Mouse (Mus musculus) neural tube, embryonic 13.5 days (tissue): ENCODE results near the gene Cdh23. TPM values are rescaled to one million over a fixed set of nuclear protein-coding genes. Genes with fewer than 3 reads are reported as not detected.

ENCODE experiments used
- ATAC-seq: fragments of 200-750 bp; cut with Nextera tagmentation; 2 replicates; pipeline ENCODE4 v1.8.0; 2017; ENCODE audit warnings: low read depth, mild to moderate bottlenecking, moderate TSS enrichment, moderate library complexity
- H3K27ac ChIP-seq: fragments of 300-500 bp; sonication (generic); replicated peaks from 2 replicates; pipeline ENCODE4 v1.5.1; 2015; ENCODE audit warnings: moderate library complexity, mild to moderate bottlenecking, inconsistent platforms
- H3K27me3 ChIP-seq: fragments of 300-500 bp; sonication (generic); 2 replicates; pipeline ENCODE4 v1.6.1; 2015; ENCODE audit warnings: mild to moderate bottlenecking, inconsistent platforms
- H3K36me3 ChIP-seq: fragments of 300-500 bp; sonication (generic); 2 replicates; pipeline ENCODE4 v1.6.1; 2015; ENCODE audit warnings: mild to moderate bottlenecking, inconsistent platforms
- H3K4me1 ChIP-seq: fragments of 300-500 bp; sonication (generic); replicated peaks from 2 replicates; pipeline ENCODE4 v1.6.1; 2015; ENCODE audit warnings: inconsistent platforms
- H3K4me2 ChIP-seq: fragments of 300-500 bp; sonication (generic); 2 replicates; pipeline ENCODE4 v1.6.1; 2015; ENCODE audit warnings: inconsistent platforms, mild to moderate bottlenecking, moderate library complexity
- H3K4me3 ChIP-seq: fragments of 300-500 bp; sonication (generic); 2 replicates; pipeline ENCODE4 v1.5.1; 2015; ENCODE audit warnings: mild to moderate bottlenecking, inconsistent platforms
- H3K9ac ChIP-seq: fragments of 300-500 bp; sonication (generic); 2 replicates; pipeline ENCODE4 v1.6.1; 2015; ENCODE audit warnings: moderate library complexity, mild to moderate bottlenecking, inconsistent platforms
- H3K9me3 ChIP-seq: fragments of 300-500 bp; sonication (generic); 2 replicates; pipeline ENCODE4 v1.6.1; 2016; ENCODE audit warnings: inconsistent platforms
- WGBS: fragments of 180-500 bp; shearing (Covaris S2); methylation state at CpG from one replicate; pipeline ENCODE4 v1.1.7; 2015; 5-methylcytosine and 5-hydroxymethylcytosine counted together
- polyA plus RNA-seq: library from polyadenylated mRNA; unstranded; fragments of >200 nt; fragmentation: Nextera tagmentation; extraction: Ambion mirVana; gene quantifications from 2 replicates; pipeline ENCODE4 v1.2.1, GENCODE M21; 2015

The Cdh23 gene
- polyA plus RNA-seq, 1 experiment from 2014 or later, result 1.4 TPM

GRCm38 (mm10) chr10:60279941-60280301 is 416.4 kb downstream of the Cdh23 start:
- H3K9me3 ChIP-seq, result no peaks in the 10 kb centered on the region
- 78% methylated on average over 9 of the region's 9 CpGs for WGBS
- H3K36me3 ChIP-seq, result peaks cover 3% of the 10 kb centered on the region; the same call in 1 of the 2 replicates
- no peak overlapping the region; the same call in 1 of the 2 replicates for H3K27ac ChIP-seq
- peak overlapping the region; percentile 84 for H3K4me3 ChIP-seq
- peaks cover 73% of the 10 kb centered on the region for H3K4me1 ChIP-seq
- peak overlapping the region; percentile 84 for H3K4me2 ChIP-seq
- no peak for ATAC-seq
- H3K27me3 ChIP-seq, result no peaks in the 10 kb centered on the region
- peak overlapping the region; percentile 93; the same call in 1 of the 2 replicates for H3K9ac ChIP-seq

- Histone ChIP-seq H3K9me3 (no peaks in the 10 kb centered on the region), H3K27ac (no peak overlapping the region), H3K4me1 (peaks cover 68% of the 10 kb centered on the region), H3K4me2 (peak overlapping the region; percentile 84), H3K36me3 (peaks cover 3% of the 10 kb centered on the region; the same call in 1 of the 2 replicates), H3K9ac (peak overlapping the region; percentile 93), H3K4me3 (peak overlapping the region; percentile 84), H3K27me3 (no peaks in the 10 kb centered on the region)
- ATAC-seq, result no peak
- WGBS, result 49% methylated on average over 8 of the region's 8 CpGs
These were observed 416.9 kb downstream of the Cdh23 start for GRCm38 (mm10) chr10:60279290-60279940.

- H3K4me2 ChIP-seq, result peak overlapping the region; percentile 84
- H3K9me3 ChIP-seq, result no peaks in the 10 kb centered on the region
- H3K4me1 ChIP-seq, result peaks cover 62% of the 10 kb centered on the region
- peaks cover 3% of the 10 kb centered on the region; the same call in 1 of the 2 replicates for H3K36me3 ChIP-seq
- no peak for ATAC-seq
- H3K4me3 ChIP-seq, result peak overlapping the region; percentile 84
- WGBS, result 80% methylated on average over 3 of the region's 3 CpGs
- H3K27ac ChIP-seq, result no peak overlapping the region
- peak overlapping the region; percentile 93 for H3K9ac ChIP-seq
- no peaks in the 10 kb centered on the region for H3K27me3 ChIP-seq
These were observed 417.5 kb downstream of the Cdh23 start for GRCm38 (mm10) chr10:60278786-60279185.

- Histone ChIP-seq H3K27me3 (no peaks in the 10 kb centered on the region), H3K4me2 (peak overlapping the region; percentile 84), H3K36me3 (peaks cover 3% of the 10 kb centered on the region; the same call in 1 of the 2 replicates), H3K4me1 (peaks cover 54% of the 10 kb centered on the region), H3K4me3 (peak overlapping the region; percentile 84), H3K27ac (peak overlapping the region; percentile 96), H3K9me3 (no peaks in the 10 kb centered on the region), H3K9ac (peak overlapping the region; percentile 93)
- WGBS, result 9% methylated on average over 13 of the region's 13 CpGs
- no peak; the same call in 1 of the 2 replicates for ATAC-seq
These were observed 418.3 kb downstream of the Cdh23 start for GRCm38 (mm10) chr10:60278006-60278399.

GRCm38 (mm10) chr10:60277207-60278005 is 418.9 kb downstream of the Cdh23 start, which contains the start of gene Psap:
Psap (plus strand) TSS chr10:60277627.
- Histone ChIP-seq H3K27me3 (no peaks in the 10 kb centered on the region), H3K4me2 (peak within 1 kb of the TSS; percentile 84), H3K36me3 (peaks cover 3% of the 10 kb centered on the region; the same call in 1 of the 2 replicates), H3K4me3 (peak within 1 kb of the TSS; percentile 84), H3K9me3 (no peaks in the 10 kb centered on the region), H3K4me1 (peaks cover 50% of the 10 kb centered on the region), H3K27ac (peak within 1 kb of the TSS; percentile 96), H3K9ac (peak within 1 kb of the TSS; percentile 93)
- ATAC-seq, result peak; percentile 88
- 2% methylated on average over 54 of the region's 54 CpGs for WGBS

GRCm38 (mm10) chr10:60273382-60273781 is 422.9 kb downstream of the Cdh23 start:
- no peaks in the 10 kb centered on the region for H3K27me3 ChIP-seq
- H3K36me3 ChIP-seq, result no peaks in the 10 kb centered on the region
- H3K27ac ChIP-seq, result no peak overlapping the region
- WGBS, result 75% methylated on average over 6 of the region's 6 CpGs
- H3K4me2 ChIP-seq, result no peak overlapping the region
- no peak overlapping the region for H3K4me3 ChIP-seq
- no peaks in the 10 kb centered on the region for H3K9me3 ChIP-seq
- no peak overlapping the region for H3K9ac ChIP-seq
- no peak for ATAC-seq
- peaks cover 19% of the 10 kb centered on the region for H3K4me1 ChIP-seq

- Histone ChIP-seq H3K27me3 (no peaks in the 10 kb centered on the region), H3K4me1 (peaks cover 15% of the 10 kb centered on the region; the same call in 1 of the 2 replicates), H3K27ac (no peak overlapping the region), H3K4me2 (no peak overlapping the region), H3K4me3 (no peak overlapping the region), H3K9me3 (no peaks in the 10 kb centered on the region), H3K9ac (no peak overlapping the region), H3K36me3 (no peaks in the 10 kb centered on the region)
- no peak for ATAC-seq
- 64% methylated on average over 6 of the region's 6 CpGs for WGBS
These were observed 424.0 kb downstream of the Cdh23 start for GRCm38 (mm10) chr10:60272241-60272640.

- 67% methylated on average over 6 of the region's 6 CpGs for WGBS
- Histone ChIP-seq H3K27ac (no peak overlapping the region), H3K36me3 (no peaks in the 10 kb centered on the region), H3K9ac (no peak overlapping the region), H3K4me2 (no peak overlapping the region), H3K4me1 (peaks cover 11% of the 10 kb centered on the region; the same call in 1 of the 2 replicates), H3K27me3 (no peaks in the 10 kb centered on the region), H3K9me3 (no peaks in the 10 kb centered on the region), H3K4me3 (no peak overlapping the region)
- no peak for ATAC-seq
These were observed 425.3 kb downstream of the Cdh23 start for GRCm38 (mm10) chr10:60271015-60271414.

- Histone ChIP-seq H3K4me1 (peaks cover 11% of the 10 kb centered on the region; the same call in 1 of the 2 replicates), H3K9me3 (no peaks in the 10 kb centered on the region), H3K36me3 (no peaks in the 10 kb centered on the region), H3K9ac (0 out of 2 replicates have a peak overlapping the region, but pooled peaks have one; percentile 3), H3K27ac (no peak overlapping the region), H3K27me3 (no peaks in the 10 kb centered on the region), H3K4me3 (no peak overlapping the region), H3K4me2 (no peak overlapping the region)
- ATAC-seq, result 0 out of 2 replicates have a peak, but pooled peaks have one; percentile 44
- 84% methylated on average over 13 of the region's 13 CpGs for WGBS
These were observed 426.9 kb downstream of the Cdh23 start for GRCm38 (mm10) chr10:60269141-60270064.

- WGBS, result 93% methylated on average over 10 of the region's 11 CpGs
- Histone ChIP-seq H3K4me2 (no peak overlapping the region), H3K4me3 (no peak overlapping the region), H3K4me1 (peaks cover 11% of the 10 kb centered on the region; the same call in 1 of the 2 replicates), H3K36me3 (no peaks in the 10 kb centered on the region), H3K27ac (no peak overlapping the region), H3K9me3 (no peaks in the 10 kb centered on the region), H3K9ac (no peak overlapping the region), H3K27me3 (no peaks in the 10 kb centered on the region)
- ATAC-seq, result no peak
These were observed 427.6 kb downstream of the Cdh23 start for GRCm38 (mm10) chr10:60268738-60269137.

- peaks cover 17% of the 10 kb centered on the region for H3K4me1 ChIP-seq
- no peak for ATAC-seq
- 92% methylated on average over 8 of the region's 8 CpGs for WGBS
- H3K36me3 ChIP-seq, result no peaks in the 10 kb centered on the region
- H3K27ac ChIP-seq, result no peak overlapping the region
- no peak overlapping the region for H3K4me3 ChIP-seq
- H3K27me3 ChIP-seq, result no peaks in the 10 kb centered on the region
- H3K9me3 ChIP-seq, result no peaks in the 10 kb centered on the region
- H3K4me2 ChIP-seq, result no peak overlapping the region
- no peak overlapping the region for H3K9ac ChIP-seq
These were observed 429.4 kb downstream of the Cdh23 start for GRCm38 (mm10) chr10:60266842-60267401.
